Mouse (Mus musculus): ENCODE results near the gene Man1c1. TPM values are rescaled to one million over a fixed set of nuclear protein-coding genes. Genes with fewer than 3 reads are reported as not detected.
A peak's percentile ranks its signal among the peaks of the same experiment; 100 is the strongest.

Man1c1 gene
- polyA plus RNA-seq, 1 experiment from 2014 or later, result 4.1 TPM

DNA sequence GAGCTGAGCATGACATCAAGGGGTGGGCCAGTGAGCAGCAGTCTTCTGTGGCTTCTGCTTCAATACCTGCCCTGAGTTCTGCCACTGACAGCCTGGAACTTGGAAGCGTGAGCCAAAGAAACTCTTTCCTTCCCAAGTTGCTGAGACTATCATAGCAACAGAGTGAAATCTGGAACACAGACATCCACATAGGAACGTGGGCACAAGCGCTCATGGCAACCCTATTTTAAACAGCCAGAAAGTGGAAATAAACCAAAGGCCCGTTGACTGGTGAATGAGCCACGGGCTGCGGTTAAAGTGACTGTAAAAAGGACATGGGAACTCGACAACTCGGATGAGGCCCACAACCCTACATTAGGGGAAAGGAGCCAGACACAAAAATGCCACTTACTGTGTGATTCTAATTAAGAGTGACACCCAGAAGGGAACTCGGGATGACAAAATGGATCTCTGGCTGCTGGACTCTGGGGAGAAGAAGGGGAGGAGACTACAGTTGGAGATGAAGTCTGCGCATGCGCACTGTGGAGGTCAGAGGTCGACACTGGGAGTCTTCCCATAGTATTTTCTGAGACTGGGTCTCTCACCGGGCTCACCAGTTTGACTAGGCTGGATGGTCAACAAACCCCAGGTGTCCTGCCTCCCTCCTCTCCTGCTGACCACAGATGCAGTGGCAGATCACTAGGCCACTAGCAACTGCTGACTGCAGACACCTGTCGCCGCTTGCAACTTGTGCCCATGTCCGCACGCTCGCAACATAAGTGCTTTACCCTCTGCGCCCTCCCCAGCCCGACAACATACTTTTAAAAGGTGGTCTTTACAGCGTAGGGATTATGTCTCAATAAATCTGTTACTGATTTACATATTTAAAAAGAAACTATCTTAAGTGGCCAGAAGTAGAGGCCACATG, 58.8 kb downstream of the Man1c1 start:
- H3K9me3 ChIP-seq (ENCODE audit: control insufficient read depth, low read length), result no peaks in the 10 kb centered on the region
- WGBS, result 86% methylated on average over 21 of the region's 21 CpGs
- no peak overlapping the region for H3K4me2 ChIP-seq
- no peak overlapping the region for H3K27ac ChIP-seq (ENCODE audit: low read depth, low read length)
- no peak overlapping the region for H3K9ac ChIP-seq (ENCODE audit: low read depth, low read length)
- H3K36me3 ChIP-seq (ENCODE audit: control insufficient read depth, insufficient read depth, low read length), result no peaks in the 10 kb centered on the region
- ATAC-seq (replicated peaks; ENCODE audit: low FRiP score), result no peak
- no peaks in the 10 kb centered on the region for H3K4me1 ChIP-seq (replicated peaks; ENCODE audit: control insufficient read depth, insufficient read depth, low read length)
- no peaks in the 10 kb centered on the region for H3K27me3 ChIP-seq (replicated peaks; ENCODE audit: control insufficient read depth, insufficient read depth, low read length)
- DNase-seq (ENCODE audit: low spot score), result no peak
- H3K4me3 ChIP-seq (ENCODE audit: low read depth, low read length), result no peak overlapping the region

DNA sequence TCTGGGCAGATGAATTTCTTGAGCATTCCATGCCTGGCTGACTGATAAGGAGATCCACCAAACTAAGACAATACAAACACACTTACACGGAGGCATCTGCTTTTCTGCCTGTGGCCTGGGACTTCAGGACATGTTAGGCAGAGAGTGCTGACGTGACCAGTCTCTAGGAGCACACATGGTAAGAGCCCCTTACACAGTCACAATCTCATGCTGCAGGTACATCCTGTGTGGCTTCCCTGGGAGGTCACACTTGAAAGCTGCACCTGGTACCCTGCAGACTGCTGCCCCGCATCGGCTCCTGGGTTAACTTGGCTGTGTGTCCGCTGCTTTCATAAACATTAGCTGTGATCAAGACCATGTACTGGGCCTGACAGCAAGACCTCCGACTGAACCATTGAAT, 59.7 kb downstream of the Man1c1 start:
- DNase-seq (ENCODE audit: low spot score), result no peak
- WGBS, result 75% methylated on average over 6 of the region's 6 CpGs
- no peak overlapping the region for H3K4me2 ChIP-seq
- no peak overlapping the region for H3K4me3 ChIP-seq (ENCODE audit: low read depth, low read length)
- H3K36me3 ChIP-seq (ENCODE audit: control insufficient read depth, insufficient read depth, low read length), result no peaks in the 10 kb centered on the region
- H3K27me3 ChIP-seq (replicated peaks; ENCODE audit: control insufficient read depth, insufficient read depth, low read length), result no peaks in the 10 kb centered on the region
- no peak overlapping the region for H3K9ac ChIP-seq (ENCODE audit: low read depth, low read length)
- no peaks in the 10 kb centered on the region; the same call in 1 of the 2 replicates for H3K4me1 ChIP-seq (replicated peaks; ENCODE audit: control insufficient read depth, insufficient read depth, low read length)
- H3K9me3 ChIP-seq (ENCODE audit: control insufficient read depth, low read length), result no peaks in the 10 kb centered on the region
- ATAC-seq (replicated peaks; ENCODE audit: low FRiP score), result no peak
- no peak overlapping the region for H3K27ac ChIP-seq (ENCODE audit: low read depth, low read length)

DNA sequence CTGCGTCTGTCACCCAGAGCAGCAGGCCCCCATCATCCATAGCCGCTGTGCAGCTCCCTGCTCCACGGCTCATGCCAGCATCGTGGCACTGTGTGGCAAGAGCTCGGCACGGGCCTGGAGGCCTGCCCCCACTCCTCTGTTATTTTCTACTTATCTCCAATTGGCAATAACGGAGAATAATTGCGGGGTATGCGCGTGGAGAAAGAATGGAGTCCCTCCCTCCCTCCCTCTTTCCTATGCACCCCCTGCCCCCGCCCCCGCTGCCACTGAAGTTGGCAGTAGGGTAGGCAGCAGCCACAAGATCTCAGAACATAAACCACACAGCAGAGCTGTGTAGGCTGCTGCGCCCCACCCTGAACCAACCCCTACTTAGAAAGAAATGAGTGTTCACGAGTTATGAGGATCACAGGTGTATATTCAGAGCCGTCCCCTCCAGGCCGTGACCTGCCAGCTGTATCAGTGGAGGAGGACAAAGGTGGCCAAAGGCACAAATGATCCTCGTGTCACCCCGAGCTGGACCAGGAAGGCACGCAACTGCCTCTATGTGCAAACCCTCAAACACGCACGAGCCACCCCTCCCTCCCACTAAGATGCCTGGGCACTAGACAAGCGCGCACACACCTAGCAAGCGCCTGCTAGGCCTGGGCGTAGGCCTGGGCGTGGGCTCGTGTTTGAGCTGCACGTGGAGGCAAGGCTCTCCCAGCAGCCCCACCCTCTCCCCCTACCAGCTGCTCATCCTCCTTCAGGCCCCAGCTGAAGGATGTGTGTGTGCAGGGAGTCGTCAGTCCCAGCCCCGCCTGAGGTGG, 62.2 kb downstream of the Man1c1 start:
- Histone ChIP-seq H3K27me3 (replicated peaks; ENCODE audit: control insufficient read depth, insufficient read depth, low read length) (no peaks in the 10 kb centered on the region), H3K4me2 (no peak overlapping the region), H3K36me3 (ENCODE audit: control insufficient read depth, insufficient read depth, low read length) (no peaks in the 10 kb centered on the region), H3K9me3 (ENCODE audit: control insufficient read depth, low read length) (no peaks in the 10 kb centered on the region), H3K4me3 (ENCODE audit: low read depth, low read length) (no peak overlapping the region), H3K27ac (ENCODE audit: low read depth, low read length) (no peak overlapping the region), H3K9ac (ENCODE audit: low read depth, low read length) (no peak overlapping the region), H3K4me1 (replicated peaks; ENCODE audit: control insufficient read depth, insufficient read depth, low read length) (no peaks in the 10 kb centered on the region; the same call in 1 of the 2 replicates)
- DNase-seq (ENCODE audit: low spot score) (no peak), ATAC-seq (replicated peaks; ENCODE audit: low FRiP score) (no peak)
- WGBS, result 80% methylated on average over 30 of the region's 30 CpGs

DNA sequence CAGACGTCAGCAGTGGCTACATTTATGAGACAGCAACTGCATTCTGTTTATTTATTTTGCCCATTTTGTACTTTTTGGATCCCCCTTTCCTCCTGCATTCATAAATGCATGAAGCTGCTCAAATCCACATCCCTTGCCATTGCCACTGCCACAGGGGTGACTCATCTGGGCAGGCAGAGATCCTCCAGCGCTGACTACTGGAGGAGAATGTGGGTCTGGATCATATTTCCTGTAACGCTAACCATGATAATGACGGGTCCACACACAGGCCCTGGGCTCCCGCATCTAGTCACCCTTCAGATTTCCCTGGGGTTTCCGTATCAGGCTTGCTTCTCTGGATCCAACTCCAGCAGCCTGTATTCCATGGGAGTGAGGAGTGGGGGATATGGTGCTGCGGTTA, 64.8 kb downstream of the Man1c1 start:
- no peak for ATAC-seq (replicated peaks; ENCODE audit: low FRiP score)
- 77% methylated on average over 7 of the region's 7 CpGs for WGBS

DNA sequence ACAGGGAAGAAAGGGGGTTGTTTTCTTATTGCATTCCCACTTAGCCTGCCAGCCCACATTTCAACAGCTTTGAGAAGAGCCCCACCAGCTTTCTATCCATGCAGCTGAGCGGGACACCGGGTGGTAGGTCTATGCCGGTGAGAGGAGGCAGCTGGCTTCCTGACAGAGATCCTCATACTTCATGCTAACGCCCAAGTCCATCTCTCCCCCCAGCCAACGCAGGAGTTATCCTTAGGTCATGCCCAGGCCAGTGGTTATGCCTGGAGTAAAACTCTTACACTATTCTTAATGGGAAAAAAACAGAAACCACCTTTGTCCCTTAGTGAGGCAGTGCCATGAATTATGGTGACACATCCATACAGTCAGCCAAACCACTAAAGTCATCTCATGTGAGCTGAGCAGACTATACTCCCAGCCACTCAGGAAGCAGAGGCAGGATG, 66.0 kb downstream of the Man1c1 start:
- H3K4me3 ChIP-seq (ENCODE audit: low read depth, low read length), result no peak overlapping the region
- DNase-seq (ENCODE audit: low spot score) (no peak), ATAC-seq (replicated peaks; ENCODE audit: low FRiP score) (no peak)
- 55% methylated on average over 5 of the region's 5 CpGs for WGBS
- no peak overlapping the region for H3K27ac ChIP-seq (ENCODE audit: low read depth, low read length)
- H3K9ac ChIP-seq (ENCODE audit: low read depth, low read length), result no peak overlapping the region
- no peaks in the 10 kb centered on the region for H3K9me3 ChIP-seq (ENCODE audit: control insufficient read depth, low read length)
- no peaks in the 10 kb centered on the region for H3K27me3 ChIP-seq (replicated peaks; ENCODE audit: control insufficient read depth, insufficient read depth, low read length)
- H3K4me1 ChIP-seq (replicated peaks; ENCODE audit: control insufficient read depth, insufficient read depth, low read length), result peaks cover 3% of the 10 kb centered on the region; the same call in 1 of the 2 replicates
- H3K36me3 ChIP-seq (ENCODE audit: control insufficient read depth, insufficient read depth, low read length), result no peaks in the 10 kb centered on the region
- H3K4me2 ChIP-seq, result no peak overlapping the region

More for the DNA sequence above, 64.8 kb downstream of the Man1c1 start:
- no peaks in the 10 kb centered on the region for H3K36me3 ChIP-seq (ENCODE audit: control insufficient read depth, insufficient read depth, low read length)
- H3K4me3 ChIP-seq (ENCODE audit: low read depth, low read length), result no peak overlapping the region
- no peak overlapping the region for H3K9ac ChIP-seq (ENCODE audit: low read depth, low read length)
- DNase-seq (ENCODE audit: low spot score), result no peak
- no peaks in the 10 kb centered on the region for H3K27me3 ChIP-seq (replicated peaks; ENCODE audit: control insufficient read depth, insufficient read depth, low read length)
- no peaks in the 10 kb centered on the region for H3K9me3 ChIP-seq (ENCODE audit: control insufficient read depth, low read length)
- H3K4me2 ChIP-seq, result no peak overlapping the region
- H3K4me1 ChIP-seq (replicated peaks; ENCODE audit: control insufficient read depth, insufficient read depth, low read length), result no peaks in the 10 kb centered on the region; the same call in 1 of the 2 replicates
- H3K27ac ChIP-seq (ENCODE audit: low read depth, low read length), result no peak overlapping the region

DNA sequence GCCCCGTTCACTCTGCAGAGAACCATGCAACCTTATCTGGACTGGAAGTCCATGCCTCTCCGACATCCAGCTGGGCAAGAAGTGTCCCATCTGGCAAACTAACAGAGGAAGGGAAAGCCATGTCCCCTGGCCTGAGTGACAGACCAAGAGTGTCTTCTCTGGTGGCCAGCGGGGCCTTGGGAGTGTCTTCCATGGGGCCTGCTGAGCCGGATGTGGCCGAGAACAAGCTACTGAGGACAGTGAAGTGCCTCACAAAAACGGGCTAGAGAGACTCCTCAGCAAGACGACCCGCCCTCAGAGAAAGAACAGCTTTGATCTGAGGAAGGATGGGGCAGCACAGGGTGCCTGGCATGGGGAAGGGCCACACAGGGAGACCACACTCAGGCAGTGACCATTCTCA, 67.7 kb downstream of the Man1c1 start:
- Histone ChIP-seq H3K9me3 (ENCODE audit: control insufficient read depth, low read length) (no peaks in the 10 kb centered on the region), H3K4me3 (ENCODE audit: low read depth, low read length) (no peak overlapping the region), H3K4me1 (replicated peaks; ENCODE audit: control insufficient read depth, insufficient read depth, low read length) (peaks cover 10% of the 10 kb centered on the region), H3K27ac (ENCODE audit: low read depth, low read length) (no peak overlapping the region), H3K27me3 (replicated peaks; ENCODE audit: control insufficient read depth, insufficient read depth, low read length) (no peaks in the 10 kb centered on the region), H3K4me2 (no peak overlapping the region), H3K36me3 (ENCODE audit: control insufficient read depth, insufficient read depth, low read length) (no peaks in the 10 kb centered on the region), H3K9ac (ENCODE audit: low read depth, low read length) (no peak overlapping the region)
- ATAC-seq (replicated peaks; ENCODE audit: low FRiP score), result no peak
- 58% methylated on average over 8 of the region's 8 CpGs for WGBS
- DNase-seq (ENCODE audit: low spot score), result no peak

DNA sequence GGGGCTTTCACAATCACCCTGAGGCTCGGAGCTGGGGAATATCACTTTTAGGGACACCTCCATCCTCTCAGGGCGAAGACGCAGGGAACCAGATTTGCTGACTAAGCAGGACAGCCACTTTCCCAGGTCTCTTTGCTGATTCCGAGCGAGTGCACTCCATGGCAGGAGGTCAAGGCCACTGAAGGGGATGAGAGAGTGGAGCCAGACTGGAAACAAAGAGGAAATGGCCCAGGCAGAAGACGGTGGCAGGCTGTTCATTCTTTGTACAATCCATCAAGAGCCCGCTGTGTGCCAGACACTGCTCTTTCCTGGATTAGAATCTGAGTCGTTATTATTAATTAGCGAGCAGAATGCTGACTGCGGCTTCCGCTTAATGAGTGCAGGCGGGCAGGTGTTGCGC, 70.1 kb downstream of the Man1c1 start:
- DNase-seq (ENCODE audit: low spot score) (no peak), ATAC-seq (replicated peaks; ENCODE audit: low FRiP score) (no peak)
- no peak overlapping the region for H3K27ac ChIP-seq (ENCODE audit: low read depth, low read length)
- no peaks in the 10 kb centered on the region for H3K27me3 ChIP-seq (replicated peaks; ENCODE audit: control insufficient read depth, insufficient read depth, low read length)
- peaks cover 10% of the 10 kb centered on the region for H3K4me1 ChIP-seq (replicated peaks; ENCODE audit: control insufficient read depth, insufficient read depth, low read length)
- WGBS, result 73% methylated on average over 13 of the region's 13 CpGs
- H3K4me3 ChIP-seq (ENCODE audit: low read depth, low read length), result no peak overlapping the region
- no peaks in the 10 kb centered on the region for H3K9me3 ChIP-seq (ENCODE audit: control insufficient read depth, low read length)
- H3K4me2 ChIP-seq, result no peak overlapping the region
- H3K36me3 ChIP-seq (ENCODE audit: control insufficient read depth, insufficient read depth, low read length), result no peaks in the 10 kb centered on the region
- H3K9ac ChIP-seq (ENCODE audit: low read depth, low read length), result no peak overlapping the region

DNA sequence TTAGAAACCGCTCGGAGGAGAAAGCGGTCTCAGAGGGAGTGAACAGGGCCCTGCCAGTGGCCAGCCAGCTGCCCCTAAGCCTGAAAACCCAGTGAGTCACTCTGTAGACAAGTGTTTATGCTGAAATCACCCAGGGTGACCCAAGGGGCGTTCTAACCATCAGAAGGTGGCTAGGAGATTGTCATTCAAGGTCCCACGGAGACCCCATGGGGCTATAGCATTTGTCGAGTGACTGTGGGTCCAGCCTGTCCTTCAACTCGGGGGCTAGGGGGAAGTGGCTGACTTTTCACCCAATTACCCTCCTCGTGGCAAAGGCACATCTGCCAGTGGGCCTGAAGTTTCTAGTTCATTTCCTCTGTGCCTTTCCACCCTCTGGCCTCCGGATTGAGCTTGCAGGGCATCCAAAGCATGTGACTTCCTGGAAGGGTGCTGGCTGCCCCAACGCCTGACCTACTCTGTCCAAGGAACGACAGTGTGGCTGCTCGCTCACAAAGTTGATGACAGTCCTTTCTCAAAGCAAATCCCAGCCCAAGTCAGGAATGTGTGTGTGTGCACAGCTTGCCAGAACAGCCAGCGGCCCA, 71.9 kb downstream of the Man1c1 start:
- no peaks in the 10 kb centered on the region for H3K27me3 ChIP-seq (replicated peaks; ENCODE audit: control insufficient read depth, insufficient read depth, low read length)

More for the DNA sequence above, 71.9 kb downstream of the Man1c1 start:
- Histone ChIP-seq H3K9ac (ENCODE audit: low read depth, low read length) (no peak overlapping the region), H3K36me3 (ENCODE audit: control insufficient read depth, insufficient read depth, low read length) (no peaks in the 10 kb centered on the region), H3K4me2 (no peak overlapping the region), H3K9me3 (ENCODE audit: control insufficient read depth, low read length) (no peaks in the 10 kb centered on the region), H3K27ac (ENCODE audit: low read depth, low read length) (0 out of 2 replicates have a peak overlapping the region, but pooled peaks have one; percentile 4), H3K4me3 (ENCODE audit: low read depth, low read length) (no peak overlapping the region), H3K4me1 (replicated peaks; ENCODE audit: control insufficient read depth, insufficient read depth, low read length) (peaks cover 16% of the 10 kb centered on the region)
- DNase-seq (ENCODE audit: low spot score), result no peak
- WGBS, result 39% methylated on average over 13 of the region's 13 CpGs
- no peak for ATAC-seq (replicated peaks; ENCODE audit: low FRiP score)
